Mouse (Mus musculus) erythroblast, embryonic 14.5 days (primary cell): ENCODE measurements around the gene Chst15.

Experiments
- GATA1 ChIP-seq: IDR thresholded peaks from 2 replicates; pipeline ENCODE4 v1.6.1; 2012; ENCODE audit warnings: low read length, inconsistent platforms, mixed read lengths
- TAL1 ChIP-seq: IDR thresholded peaks from 3 replicates; pipeline ENCODE4 v1.6.1; 2012; ENCODE audit warnings: low read length, inconsistent platforms, mixed read lengths

GRCm38 (mm10) chr7:132197817-132198475 lies 119.1 kb downstream of the Chst15 start:
- TF ChIP-seq TAL1 (no peak), GATA1 (no peak)
